Mouse (Mus musculus): ENCODE data around the gene Eif4e3.

DNA sequence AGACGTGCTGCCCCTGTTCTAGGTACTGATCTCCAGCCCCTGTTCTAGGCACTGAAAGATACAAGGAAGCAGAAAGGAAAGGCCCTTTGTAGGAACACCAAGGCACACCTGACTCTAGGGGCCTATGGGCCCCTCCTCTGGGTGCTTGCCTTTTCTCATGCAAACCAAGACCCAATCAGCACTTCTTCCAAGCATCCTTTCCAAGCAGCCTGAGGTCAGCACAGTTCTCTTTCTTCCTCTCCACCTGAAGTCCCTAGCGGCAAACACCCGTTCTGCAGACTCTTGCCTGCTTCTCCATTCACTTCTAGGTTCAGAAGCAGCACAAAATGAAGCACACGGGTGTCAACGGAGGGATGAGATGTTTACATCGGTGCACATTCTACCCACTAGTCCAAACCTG lies 48.6 kb upstream of the Eif4e3 start:
- no peak for TF ChIP-seq POLR2A (IDR thresholded peaks at IDR 0.05; ENCODE audit: extremely low read depth, insufficient read depth, low read length)
- no peak for TF ChIP-seq CTCF (IDR thresholded peaks at IDR 0.05; ENCODE audit: extremely low read depth, insufficient read depth, low read length)

All from cortical plate, adult 2 months (tissue).